Mouse (Mus musculus): Measurements from ENCODE around the gene Hist1h2bn. TPM values are rescaled to one million over a fixed set of nuclear protein-coding genes. Genes with fewer than 3 reads are reported as not detected.

Hist1h2bn gene
- total and polyA plus RNA-seq, 2 experiments from 2014 or later: 1.1 to 864 TPM

Small RNA genes within 50 kb of the gene (microRNA-seq; reads per million reads assigned to microRNA genes)
- gene Gm44346: 0 reads per million in 2 experiments
- gene Gm44357: 0 reads per million in 2 experiments
- gene Gm44367: 0 reads per million in 2 experiments
- 0 reads per million in 2 experiments for gene Gm44454

Other genes starting within 250 kb of the Hist1h2bn start
- gene Zkscan8, start 223.0 kb upstream of the Hist1h2bn start, total RNA-seq (2014; rRNA removed): 7.1 and 8.9 TPM in 2 replicates
- 2.7 and 2.8 TPM in 2 replicates for gene Zkscan8, start 223.0 kb upstream of the Hist1h2bn start, polyA plus RNA-seq (2015; fragmentation: Nextera tagmentation; extraction: Ambion mirVana)
- not detected in 2 replicates for gene Olfr1366, start 211.3 kb upstream of the Hist1h2bn start, total RNA-seq (2014; rRNA removed)
- 0.19 and 0.23 TPM in 2 replicates for gene Olfr1366, start 211.3 kb upstream of the Hist1h2bn start, polyA plus RNA-seq (2015; fragmentation: Nextera tagmentation; extraction: Ambion mirVana)
- gene Olfr1535, start 194.2 kb upstream of the Hist1h2bn start, total RNA-seq (2014; rRNA removed): not detected in 2 replicates
- 0.11 and 0.16 TPM in 2 replicates for gene Olfr1535, start 194.2 kb upstream of the Hist1h2bn start, polyA plus RNA-seq (2015; fragmentation: Nextera tagmentation; extraction: Ambion mirVana)
- not detected in 2 replicates for gene Olfr1364, start 172.4 kb upstream of the Hist1h2bn start, total RNA-seq (2014; rRNA removed)
- not detected in 2 replicates for gene Olfr1364, start 172.4 kb upstream of the Hist1h2bn start, polyA plus RNA-seq (2015; fragmentation: Nextera tagmentation; extraction: Ambion mirVana)
- not detected in 2 replicates for gene Olfr1362, start 140.1 kb upstream of the Hist1h2bn start, total RNA-seq (2014; rRNA removed)
- not detected in 2 replicates for gene Olfr1362, start 140.1 kb upstream of the Hist1h2bn start, polyA plus RNA-seq (2015; fragmentation: Nextera tagmentation; extraction: Ambion mirVana)
- not detected in 2 replicates for gene Olfr11, start 111.6 kb upstream of the Hist1h2bn start, total RNA-seq (2014; rRNA removed)
- 0.09 TPM in 1 of 2 replicates, not detected in the other for gene Olfr11, start 111.6 kb upstream of the Hist1h2bn start, polyA plus RNA-seq (2015; fragmentation: Nextera tagmentation; extraction: Ambion mirVana)
- not detected in 2 replicates for gene Olfr1361, start 90.7 kb upstream of the Hist1h2bn start, total RNA-seq (2014; rRNA removed)
- gene Olfr1361, start 90.7 kb upstream of the Hist1h2bn start, polyA plus RNA-seq (2015; fragmentation: Nextera tagmentation; extraction: Ambion mirVana): not detected in 2 replicates
- not detected in 2 replicates for gene Olfr1360, start 76.7 kb upstream of the Hist1h2bn start, total RNA-seq (2014; rRNA removed)
- not detected in 2 replicates for gene Olfr1360, start 76.7 kb upstream of the Hist1h2bn start, polyA plus RNA-seq (2015; fragmentation: Nextera tagmentation; extraction: Ambion mirVana)
- gene Olfr1359, start 56.0 kb upstream of the Hist1h2bn start, total RNA-seq (2014; rRNA removed): not detected in 2 replicates
- not detected in 2 replicates for gene Olfr1359, start 56.0 kb upstream of the Hist1h2bn start, polyA plus RNA-seq (2015; fragmentation: Nextera tagmentation; extraction: Ambion mirVana)
- 541 and 615 TPM in 2 replicates for gene Hist1h2bl, start 38.0 kb upstream of the Hist1h2bn start, total RNA-seq (2014; rRNA removed)
- 1.2 TPM in 1 of 2 replicates, not detected in the other for gene Hist1h2bl, start 38.0 kb upstream of the Hist1h2bn start, polyA plus RNA-seq (2015; fragmentation: Nextera tagmentation; extraction: Ambion mirVana)
- 934 and 1,282 TPM in 2 replicates for gene Hist1h2ai, start 37.7 kb upstream of the Hist1h2bn start, total RNA-seq (2014; rRNA removed)
- 4.5 and 5.8 TPM in 2 replicates for gene Hist1h2ai, start 37.7 kb upstream of the Hist1h2bn start, polyA plus RNA-seq (2015; fragmentation: Nextera tagmentation; extraction: Ambion mirVana)
- 1,004 and 1,140 TPM in 2 replicates for gene Hist1h3h, start 36.5 kb upstream of the Hist1h2bn start, total RNA-seq (2014; rRNA removed)
- gene Hist1h3h, start 36.5 kb upstream of the Hist1h2bn start, polyA plus RNA-seq (2015; fragmentation: Nextera tagmentation; extraction: Ambion mirVana): 1.9 and 6.2 TPM in 2 replicates
- gene Hist1h2bm, start 32.1 kb upstream of the Hist1h2bn start, total RNA-seq (2014; rRNA removed): 1,597 and 1,943 TPM in 2 replicates
- 1.3 and 1.7 TPM in 2 replicates for gene Hist1h2bm, start 32.1 kb upstream of the Hist1h2bn start, polyA plus RNA-seq (2015; fragmentation: Nextera tagmentation; extraction: Ambion mirVana)
- gene Hist1h4j, start 19.1 kb upstream of the Hist1h2bn start, total RNA-seq (2014; rRNA removed): 1,214 and 1,310 TPM in 2 replicates
- gene Hist1h4j, start 19.1 kb upstream of the Hist1h2bn start, polyA plus RNA-seq (2015; fragmentation: Nextera tagmentation; extraction: Ambion mirVana): not detected in 2 replicates
- gene Hist1h4k, start 3.6 kb upstream of the Hist1h2bn start, total RNA-seq (2014; rRNA removed): 380 and 998 TPM in 2 replicates
- gene Hist1h4k, start 3.6 kb upstream of the Hist1h2bn start, polyA plus RNA-seq (2015; fragmentation: Nextera tagmentation; extraction: Ambion mirVana): 1.6 and 1.9 TPM in 2 replicates
- gene Hist1h2ak, start 296 bp upstream of the Hist1h2bn start, total RNA-seq (2014; rRNA removed): 429 and 552 TPM in 2 replicates
- 9.9 and 13.6 TPM in 2 replicates for gene Hist1h2ak, start 296 bp upstream of the Hist1h2bn start, polyA plus RNA-seq (2015; fragmentation: Nextera tagmentation; extraction: Ambion mirVana)
- 263 and 411 TPM in 2 replicates for gene Hist1h1b, start 26.5 kb downstream of the Hist1h2bn start, total RNA-seq (2014; rRNA removed)
- 10.0 and 11.7 TPM in 2 replicates for gene Hist1h1b, start 26.5 kb downstream of the Hist1h2bn start, polyA plus RNA-seq (2015; fragmentation: Nextera tagmentation; extraction: Ambion mirVana)
- gene Hist1h3i, start 29.2 kb downstream of the Hist1h2bn start, total RNA-seq (2014; rRNA removed): 789 and 1,626 TPM in 2 replicates
- gene Hist1h3i, start 29.2 kb downstream of the Hist1h2bn start, polyA plus RNA-seq (2015; fragmentation: Nextera tagmentation; extraction: Ambion mirVana): 24.5 and 29.0 TPM in 2 replicates
- gene Hist1h2an, start 33.1 kb downstream of the Hist1h2bn start, total RNA-seq (2014; rRNA removed): 641 and 1,093 TPM in 2 replicates
- 2.2 and 5.4 TPM in 2 replicates for gene Hist1h2an, start 33.1 kb downstream of the Hist1h2bn start, polyA plus RNA-seq (2015; fragmentation: Nextera tagmentation; extraction: Ambion mirVana)
- 234 and 289 TPM in 2 replicates for gene Hist1h2bp, start 33.3 kb downstream of the Hist1h2bn start, total RNA-seq (2014; rRNA removed)
- gene Hist1h2bp, start 33.3 kb downstream of the Hist1h2bn start, polyA plus RNA-seq (2015; fragmentation: Nextera tagmentation; extraction: Ambion mirVana): 0.84 TPM in 1 of 2 replicates, not detected in the other
- gene Hist1h2bq, start 56.1 kb downstream of the Hist1h2bn start, total RNA-seq (2014; rRNA removed): 1,114 and 1,806 TPM in 2 replicates
- gene Hist1h2bq, start 56.1 kb downstream of the Hist1h2bn start, polyA plus RNA-seq (2015; fragmentation: Nextera tagmentation; extraction: Ambion mirVana): 4.8 and 6.4 TPM in 2 replicates
- gene Hist1h2ao, start 56.3 kb downstream of the Hist1h2bn start, total RNA-seq (2014; rRNA removed): not detected in 2 replicates
- gene Hist1h2ao, start 56.3 kb downstream of the Hist1h2bn start, polyA plus RNA-seq (2015; fragmentation: Nextera tagmentation; extraction: Ambion mirVana): not detected in 2 replicates
- gene Hist1h4m, start 57.6 kb downstream of the Hist1h2bn start, total RNA-seq (2014; rRNA removed): 2.3 and 3.3 TPM in 2 replicates
- not detected in 2 replicates for gene Hist1h4m, start 57.6 kb downstream of the Hist1h2bn start, polyA plus RNA-seq (2015; fragmentation: Nextera tagmentation; extraction: Ambion mirVana)
- 4,540 and 4,675 TPM in 2 replicates for gene Hist1h4n, start 78.1 kb downstream of the Hist1h2bn start, total RNA-seq (2014; rRNA removed)
- gene Hist1h4n, start 78.1 kb downstream of the Hist1h2bn start, polyA plus RNA-seq (2015; fragmentation: Nextera tagmentation; extraction: Ambion mirVana): 3.7 and 4.1 TPM in 2 replicates
- gene Hist1h2ap, start 79.4 kb downstream of the Hist1h2bn start, total RNA-seq (2014; rRNA removed): 1,318 and 1,554 TPM in 2 replicates
- 798 and 958 TPM in 2 replicates for gene Hist1h2ap, start 79.4 kb downstream of the Hist1h2bn start, polyA plus RNA-seq (2015; fragmentation: Nextera tagmentation; extraction: Ambion mirVana)
- 757 and 1,216 TPM in 2 replicates for gene Hist1h2br, start 79.6 kb downstream of the Hist1h2bn start, total RNA-seq (2014; rRNA removed)
- 4.7 and 7.4 TPM in 2 replicates for gene Hist1h2br, start 79.6 kb downstream of the Hist1h2bn start, polyA plus RNA-seq (2015; fragmentation: Nextera tagmentation; extraction: Ambion mirVana)
- gene Zfp184, start 191.0 kb downstream of the Hist1h2bn start, total RNA-seq (2014; rRNA removed): 9.3 and 13.5 TPM in 2 replicates
- 7.8 and 9.6 TPM in 2 replicates for gene Zfp184, start 191.0 kb downstream of the Hist1h2bn start, polyA plus RNA-seq (2015; fragmentation: Nextera tagmentation; extraction: Ambion mirVana)
- gene Pom121l2, start 227.1 kb downstream of the Hist1h2bn start, total RNA-seq (2014; rRNA removed): not detected in 2 replicates
- gene Pom121l2, start 227.1 kb downstream of the Hist1h2bn start, polyA plus RNA-seq (2015; fragmentation: Nextera tagmentation; extraction: Ambion mirVana): not detected in 2 replicates